Mouse (Mus musculus): ENCODE data around the gene Ttc23l. TPM values are rescaled to one million over a fixed set of nuclear protein-coding genes. Genes with fewer than 3 reads are reported as not detected.
"Not testable (repeated sequence)": the region's sequence is repeated elsewhere in the genome, so short reads cannot be mapped to it uniquely, and the experiment has no call there.

Ttc23l gene
- total RNA-seq (2015; ENCODE audit: low replicate concordance) (not detected in 2 replicates), total RNA-seq (2017; ENCODE audit: low replicate concordance) (not detected in 2 replicates)

DNA sequence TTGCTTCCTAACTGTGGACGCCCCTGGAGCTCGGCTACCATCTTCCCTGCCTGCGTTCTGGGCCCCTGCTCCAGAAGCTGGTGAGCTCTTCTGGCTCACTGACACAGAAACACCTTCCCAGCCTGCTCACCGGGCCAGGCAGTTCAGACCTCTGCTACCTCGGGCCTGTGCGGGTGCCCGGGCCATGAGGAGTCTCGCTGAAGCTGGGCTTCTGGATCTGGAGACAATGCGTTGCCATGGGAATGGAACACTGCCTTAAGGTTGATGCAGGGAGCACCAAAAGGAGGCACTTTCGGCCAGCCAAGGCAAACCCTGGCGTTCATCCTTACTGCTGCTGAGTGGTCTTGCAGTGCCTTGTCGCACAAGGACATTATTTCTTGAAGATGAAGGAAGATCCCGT lies at the start of gene Ttc23l:
Ttc23l (minus strand) TSS at position 204 of the 400 bp plus-strand sequence.
- no peak for ATAC-seq (replicated peaks; ENCODE audit: low FRiP score, poor library complexity, severe bottlenecking)

DNA sequence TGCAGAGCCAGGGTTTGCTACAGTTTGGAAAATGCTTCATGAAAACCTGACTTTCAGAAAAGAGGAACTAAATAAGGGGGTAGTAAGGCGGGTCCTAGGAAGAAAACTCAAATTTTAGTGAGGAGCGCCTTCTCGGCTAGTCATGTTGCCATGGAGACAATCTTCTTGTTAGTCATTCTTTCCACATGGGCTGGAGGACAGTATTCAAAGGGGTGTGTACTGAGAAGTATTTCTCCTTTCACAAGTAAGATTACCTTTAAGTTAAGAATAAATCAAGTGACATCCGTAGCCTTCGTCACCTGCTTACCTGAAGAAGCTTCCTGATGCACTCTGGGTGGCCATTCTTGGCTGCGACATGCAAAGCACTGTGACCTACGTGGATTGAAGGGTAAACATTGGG lies 40.9 kb upstream of the Ttc23l start:
- ATAC-seq (replicated peaks; ENCODE audit: low FRiP score, poor library complexity, severe bottlenecking): no peak

DNA sequence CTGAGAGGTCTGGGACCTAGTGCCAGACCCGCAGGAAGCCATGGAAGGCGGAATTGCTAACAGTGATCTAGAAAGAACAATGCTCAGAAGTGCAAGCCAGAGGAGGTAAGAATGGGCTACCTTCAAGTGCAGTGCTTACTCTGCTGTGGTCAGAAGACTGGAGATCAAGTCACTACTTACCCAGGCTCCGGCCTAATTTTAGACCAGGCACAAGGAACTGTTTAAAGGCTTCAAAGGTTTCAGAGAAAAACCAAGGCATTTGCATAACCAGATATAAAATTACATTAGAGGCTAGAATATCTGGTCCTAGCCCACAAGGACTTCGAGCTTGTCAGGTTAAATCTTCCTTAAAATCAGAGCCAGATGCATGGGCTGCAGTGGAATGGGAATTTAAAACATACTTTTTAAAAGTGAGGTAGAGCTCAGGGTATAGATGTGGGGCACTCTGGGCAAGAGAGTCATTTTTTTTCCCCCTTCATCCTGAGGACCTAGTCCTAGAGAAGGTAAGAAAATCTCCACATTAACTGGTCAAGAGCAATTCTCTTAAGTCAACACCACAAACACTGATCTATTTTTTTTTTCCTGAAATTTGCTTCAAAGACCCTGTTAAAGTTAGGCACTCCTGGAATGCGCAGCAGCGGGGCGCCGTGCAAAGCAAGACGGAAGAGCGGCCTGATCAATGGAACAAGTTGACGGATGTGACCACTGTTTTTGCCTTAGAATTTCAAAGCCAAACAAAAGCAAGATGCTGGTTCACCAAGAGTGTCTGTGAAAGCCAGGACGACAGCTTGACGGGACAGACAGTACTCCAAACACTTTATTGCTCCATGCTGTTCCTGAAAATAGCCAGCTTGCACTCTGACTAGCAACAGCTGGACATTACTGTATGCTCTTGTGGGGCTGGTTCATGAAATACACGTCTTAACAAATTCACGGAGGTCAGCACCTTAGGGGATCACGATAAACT lies 40.1 kb upstream of the Ttc23l start:
- no peak for ATAC-seq (replicated peaks; ENCODE audit: low FRiP score, poor library complexity, severe bottlenecking)

DNA sequence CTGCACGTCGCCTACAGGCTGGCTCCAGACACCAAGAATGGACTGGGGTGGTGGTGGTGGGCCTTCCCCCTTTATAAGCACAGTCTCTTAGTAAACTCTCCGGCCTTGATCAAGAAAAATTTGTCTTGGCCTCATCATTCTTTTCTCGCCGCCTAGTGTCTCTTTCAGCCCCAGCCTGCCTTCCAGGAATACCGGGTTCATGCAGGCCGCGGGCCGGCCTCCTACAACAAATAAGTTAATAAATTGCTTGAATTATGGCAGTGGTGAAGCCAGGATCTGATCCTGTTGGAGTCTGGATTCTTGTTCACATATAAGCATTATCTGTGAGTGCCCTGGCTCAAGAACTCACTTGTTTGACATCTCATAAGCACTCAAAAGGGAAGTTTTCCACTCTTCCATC lies 38.4 kb upstream of the Ttc23l start:
- no peak for ATAC-seq (replicated peaks; ENCODE audit: low FRiP score, poor library complexity, severe bottlenecking)

DNA sequence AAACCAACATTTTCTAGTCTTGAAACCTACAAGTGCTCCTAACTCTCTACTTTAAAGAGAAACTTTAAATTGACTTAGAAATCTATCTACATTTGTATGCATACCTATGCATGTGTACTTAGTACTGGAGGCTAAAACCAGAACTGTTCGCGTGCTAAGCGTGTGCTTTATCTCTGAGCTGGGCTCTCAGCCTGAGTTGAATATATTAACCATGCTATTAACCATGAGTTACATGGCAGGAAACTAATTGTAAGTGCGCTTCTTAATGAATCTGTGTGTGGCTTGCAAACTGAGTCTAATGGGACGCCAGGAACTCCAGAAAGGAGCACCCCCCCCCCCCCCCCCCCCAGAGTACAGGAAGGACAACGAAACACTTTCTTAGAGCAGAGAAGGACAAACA lies 36.9 kb upstream of the Ttc23l start:
- no peak for ATAC-seq (replicated peaks; ENCODE audit: low FRiP score, poor library complexity, severe bottlenecking)

DNA sequence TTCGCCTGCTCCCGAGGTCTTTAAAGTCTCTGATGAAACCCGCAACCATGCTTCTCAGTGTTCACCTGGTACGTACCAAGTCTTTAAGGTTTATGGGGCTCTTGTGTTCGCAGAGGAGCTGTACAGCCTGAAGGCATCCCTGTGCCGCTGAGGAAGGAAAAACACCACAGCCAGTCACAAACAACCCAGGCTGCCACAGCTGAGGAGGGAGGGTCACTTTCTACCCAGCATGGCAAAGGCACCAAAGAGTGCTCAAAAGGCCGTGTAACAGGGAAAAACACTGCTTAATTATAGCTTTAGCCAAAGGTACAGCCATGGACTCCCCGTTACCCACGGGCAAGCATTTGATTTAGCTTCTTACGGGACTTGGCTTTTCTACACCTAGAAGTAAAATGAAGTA lies 36.4 kb upstream of the Ttc23l start:
- ATAC-seq (replicated peaks; ENCODE audit: low FRiP score, poor library complexity, severe bottlenecking): no peak

DNA sequence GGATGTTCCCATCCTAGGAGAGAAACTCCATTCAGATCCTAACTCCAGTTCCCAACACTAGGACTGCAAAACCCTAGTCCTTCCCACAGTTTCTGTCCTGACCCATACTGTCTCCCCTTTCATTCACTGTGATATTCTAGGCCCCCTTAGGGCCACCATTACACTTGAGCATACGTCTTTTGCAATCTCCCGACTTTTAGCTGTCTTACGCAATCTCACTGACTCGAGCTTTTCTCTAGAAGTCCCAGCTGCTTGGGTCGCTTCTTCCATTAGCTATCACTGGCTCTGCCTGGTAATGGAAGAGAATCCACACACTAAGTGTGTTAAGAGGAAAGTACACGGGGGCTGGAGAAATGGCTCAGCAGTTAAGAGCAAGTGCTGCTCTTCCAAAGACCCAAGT lies 34.6 kb upstream of the Ttc23l start:
- no peak for ATAC-seq (replicated peaks; ENCODE audit: low FRiP score, poor library complexity, severe bottlenecking)

DNA sequence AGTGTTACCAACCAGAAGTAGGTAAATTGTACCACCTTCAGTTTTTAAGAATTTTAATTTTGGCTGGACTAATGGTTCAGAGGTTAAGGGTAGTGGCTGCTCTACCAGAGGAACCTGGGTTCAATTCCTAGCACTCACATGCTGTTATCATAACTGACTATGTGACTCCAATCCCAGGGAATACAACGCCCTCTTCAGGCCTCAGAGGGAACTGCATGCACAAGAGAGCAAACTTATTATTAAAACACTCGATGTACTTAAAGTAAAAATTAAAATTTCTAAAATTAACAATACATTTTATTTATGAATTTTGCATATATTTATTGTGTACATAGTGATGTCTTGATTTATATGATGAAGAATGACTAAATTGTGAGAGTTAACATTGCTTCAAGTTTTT lies 28.1 kb upstream of the Ttc23l start:
- ATAC-seq (replicated peaks; ENCODE audit: low FRiP score, poor library complexity, severe bottlenecking): no peak

DNA sequence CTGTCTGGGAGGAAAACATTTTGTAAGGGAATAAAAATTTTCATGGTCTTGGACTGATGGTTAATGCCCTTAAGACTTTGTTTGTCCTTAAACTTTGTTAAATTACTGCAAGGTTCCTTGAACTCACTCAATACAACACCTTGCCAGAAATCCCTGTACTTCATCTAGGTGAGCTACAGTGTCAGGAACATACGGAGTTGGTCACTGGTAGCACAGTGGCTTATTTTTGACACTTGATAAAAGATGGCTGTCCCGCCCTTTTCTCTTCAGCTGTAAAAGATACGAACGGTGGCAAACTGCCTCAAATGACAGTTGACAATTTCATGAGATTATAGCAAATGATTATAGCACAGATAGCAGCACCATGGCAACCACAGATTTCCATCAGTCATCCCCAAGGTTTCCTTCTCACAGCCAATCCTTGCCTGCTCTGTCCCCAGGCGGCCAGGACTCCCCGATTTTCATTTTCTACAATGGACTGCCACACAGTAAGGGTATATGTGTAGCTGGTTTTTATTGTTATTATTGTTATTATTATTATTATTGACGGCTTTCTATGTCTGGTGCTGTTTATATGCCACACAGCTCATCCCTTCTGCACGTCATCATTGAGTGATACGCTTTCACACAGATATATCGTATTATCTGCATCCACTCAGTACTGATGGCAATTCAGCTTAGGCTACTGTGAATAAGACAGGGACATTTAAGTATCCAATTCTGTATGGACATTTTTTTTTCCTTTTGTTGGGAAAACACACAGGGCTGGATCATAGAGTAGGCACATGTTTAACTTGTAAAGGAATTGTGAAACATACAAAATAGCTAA lies 26.1 kb upstream of the Ttc23l start:
- ATAC-seq (replicated peaks; ENCODE audit: low FRiP score, poor library complexity, severe bottlenecking): no peak

DNA sequence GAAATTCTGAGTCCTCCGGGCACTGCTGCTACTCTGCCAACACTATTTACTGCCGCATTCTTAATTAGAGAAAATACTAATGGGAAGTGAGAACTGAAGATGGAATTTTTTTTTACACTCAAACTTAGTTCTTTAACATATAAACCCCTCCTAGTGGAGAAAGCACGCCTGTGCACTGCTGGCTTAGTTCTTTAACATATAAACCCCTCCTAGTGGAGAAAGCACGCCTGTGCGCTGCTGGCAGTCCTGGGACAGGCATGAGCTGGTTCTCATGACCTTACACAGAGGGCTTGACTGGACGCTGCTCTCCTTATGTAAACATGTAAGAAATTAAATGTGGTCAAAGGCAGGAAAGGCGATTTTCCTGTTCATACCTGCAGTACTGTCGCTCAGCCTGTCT lies 24.9 kb upstream of the Ttc23l start:
- no peak for ATAC-seq (replicated peaks; ENCODE audit: low FRiP score, poor library complexity, severe bottlenecking)

DNA sequence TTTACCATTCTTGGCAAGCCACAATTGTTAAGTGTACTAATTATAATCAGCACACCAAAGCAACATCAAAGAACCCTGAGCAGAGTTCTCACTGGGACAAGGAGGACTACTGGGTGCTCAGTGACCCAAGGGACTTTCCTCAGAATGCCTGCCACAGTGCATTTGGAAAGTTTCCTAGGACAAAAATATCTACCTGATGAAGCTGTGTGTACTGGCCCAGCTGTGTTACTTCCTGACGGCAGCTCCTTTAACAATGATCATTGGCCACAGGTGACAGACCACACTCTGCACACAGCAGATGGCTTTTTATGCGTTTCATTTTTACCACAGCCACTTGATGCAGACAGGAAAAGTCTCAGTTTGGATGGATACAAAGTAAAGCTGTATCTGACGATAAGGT lies 20.7 kb upstream of the Ttc23l start:
- no peak for ATAC-seq (replicated peaks; ENCODE audit: low FRiP score, poor library complexity, severe bottlenecking)

DNA sequence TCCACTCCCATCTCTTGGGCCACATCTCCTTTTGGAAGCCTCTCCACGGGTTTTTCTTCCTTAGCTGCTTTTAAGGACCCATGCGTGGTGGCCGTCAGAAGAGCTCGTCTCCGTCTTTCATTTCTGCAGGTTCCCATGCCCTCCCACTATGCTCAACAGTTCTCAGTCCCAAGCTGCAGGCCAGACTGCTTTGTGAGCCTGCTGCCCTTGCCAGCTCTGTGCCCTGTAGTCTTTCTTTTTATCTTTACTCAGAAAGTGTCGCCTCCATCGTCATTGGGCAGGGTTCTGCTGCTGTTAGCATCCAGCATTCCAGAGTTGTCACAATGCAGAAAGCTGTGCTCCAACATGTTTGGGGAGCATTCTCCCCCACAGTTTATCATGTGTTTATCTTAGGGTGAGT lies 8.0 kb upstream of the Ttc23l start:
- no peak for ATAC-seq (replicated peaks; ENCODE audit: low FRiP score, poor library complexity, severe bottlenecking)

DNA sequence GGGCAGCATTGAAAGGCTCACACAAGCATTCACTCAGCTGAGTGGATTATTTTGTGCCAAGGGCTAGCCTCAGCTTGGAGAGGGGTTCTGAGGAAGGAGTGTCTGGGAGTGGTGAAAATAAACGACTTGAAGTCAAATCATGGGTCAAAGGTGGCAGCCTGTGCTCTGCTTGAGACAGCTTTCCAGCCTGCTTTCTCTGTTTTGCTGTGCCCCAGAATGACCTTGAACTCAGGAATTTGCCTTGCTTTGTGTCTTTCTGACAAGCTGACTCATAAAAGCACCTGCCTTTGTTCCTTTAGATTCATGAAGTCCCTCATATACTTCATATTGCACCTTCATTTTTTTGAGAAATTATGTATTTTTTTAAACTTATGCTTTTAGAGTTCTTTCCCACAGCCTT lies 5.7 kb upstream of the Ttc23l start:
- no peak for ATAC-seq (replicated peaks; ENCODE audit: low FRiP score, poor library complexity, severe bottlenecking)

DNA sequence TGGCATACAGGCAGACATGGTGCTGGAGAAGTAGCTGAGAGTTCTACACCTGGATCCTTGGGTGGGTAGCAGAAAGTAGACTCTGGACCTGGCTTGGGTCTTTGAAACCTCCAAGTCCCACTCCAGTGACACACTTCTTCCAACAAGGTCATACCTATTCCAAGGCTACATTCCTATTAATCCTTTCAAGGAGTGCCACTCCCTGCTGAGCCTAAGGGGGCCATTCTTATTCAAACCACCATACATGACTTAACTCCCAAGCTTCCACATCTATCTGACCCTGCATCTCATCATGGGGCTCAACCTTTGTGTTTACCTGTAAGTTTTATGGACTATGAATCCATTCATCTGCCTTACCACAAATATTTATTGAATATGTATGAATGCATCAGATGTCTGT lies 3.8 kb upstream of the Ttc23l start:
- no peak for ATAC-seq (replicated peaks; ENCODE audit: low FRiP score, poor library complexity, severe bottlenecking)

DNA sequence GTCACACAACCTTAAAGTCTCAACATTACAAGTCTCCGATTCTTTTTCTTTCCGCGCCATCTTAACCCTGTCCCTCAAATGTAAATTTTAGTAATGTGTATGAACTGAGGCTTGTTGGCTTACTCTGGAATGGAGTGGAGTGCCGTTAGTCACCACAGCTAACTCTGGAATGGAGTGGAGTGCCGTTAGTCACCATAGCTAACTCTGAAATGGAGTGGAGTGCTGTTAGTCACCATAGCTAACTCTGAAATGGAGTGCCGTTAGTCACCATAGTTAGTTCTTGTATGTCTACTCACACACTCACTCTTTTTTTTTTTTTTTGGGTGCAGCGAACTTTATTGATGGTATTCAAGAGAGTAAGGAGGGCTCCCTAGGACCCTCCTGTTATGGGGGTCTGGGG lies 1.5 kb upstream of the Ttc23l start:
- no peak for ATAC-seq (replicated peaks; ENCODE audit: low FRiP score, poor library complexity, severe bottlenecking)

DNA sequence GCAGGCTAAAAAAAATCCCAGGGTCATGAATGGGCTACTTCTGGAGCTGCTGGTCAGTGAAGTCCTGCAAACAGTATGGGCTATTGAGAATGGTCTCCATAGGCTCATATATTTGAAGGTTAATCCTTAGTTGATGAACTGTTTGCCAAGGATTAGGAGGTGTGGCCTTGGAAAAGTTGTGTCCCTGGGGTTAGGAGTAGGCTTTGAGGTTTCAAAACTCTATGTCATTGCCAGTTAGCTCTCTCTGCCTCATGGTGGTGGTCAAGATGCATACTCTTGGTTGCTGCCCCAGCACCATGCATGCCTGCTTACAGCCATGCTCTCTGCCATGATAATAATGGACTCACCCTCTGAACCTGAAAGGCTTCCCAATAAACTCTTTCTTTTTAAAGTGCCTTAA lies 4.1 kb downstream of the Ttc23l start:
- no peak for ATAC-seq (replicated peaks; ENCODE audit: low FRiP score, poor library complexity, severe bottlenecking)

DNA sequence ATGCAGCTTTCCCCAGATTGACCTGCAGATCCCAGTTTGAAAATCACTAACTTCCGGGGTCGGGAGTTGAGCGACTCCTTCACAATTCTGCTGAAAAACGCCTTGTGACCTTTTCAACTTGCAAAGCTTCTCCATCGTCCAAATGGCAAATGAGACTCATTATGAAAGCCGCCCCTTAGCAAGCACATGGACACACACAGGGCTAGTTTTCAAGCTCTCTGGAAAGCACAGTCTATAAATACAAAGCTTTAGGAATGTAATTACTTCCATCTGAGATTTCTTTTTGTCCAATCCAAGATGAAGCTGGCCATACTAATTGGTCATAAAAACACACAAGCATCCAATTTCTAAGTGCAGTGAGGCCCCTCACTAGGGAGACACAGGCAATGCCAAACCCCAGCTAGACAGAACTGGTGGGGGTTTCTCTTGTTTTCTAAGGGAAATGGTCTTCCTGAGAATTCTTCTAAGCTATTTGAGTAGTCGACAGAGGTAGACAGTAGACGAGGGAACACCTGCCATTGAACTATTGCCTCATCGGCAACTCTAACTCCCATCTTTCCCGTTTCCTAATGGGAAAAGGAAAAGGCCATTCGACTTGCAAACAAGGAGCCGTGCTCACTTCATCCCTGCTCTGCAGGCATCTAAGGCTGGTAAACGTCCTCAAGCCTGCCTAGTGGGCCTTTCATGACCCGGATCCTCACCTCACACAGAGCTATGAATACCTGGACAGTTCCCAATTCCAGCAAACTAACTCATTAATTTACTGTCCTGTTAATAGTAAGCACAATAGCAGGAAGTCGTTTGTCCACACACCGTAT lies 18.0 kb downstream of the Ttc23l start:
- no peak for ATAC-seq (replicated peaks; ENCODE audit: low FRiP score, poor library complexity, severe bottlenecking)

DNA sequence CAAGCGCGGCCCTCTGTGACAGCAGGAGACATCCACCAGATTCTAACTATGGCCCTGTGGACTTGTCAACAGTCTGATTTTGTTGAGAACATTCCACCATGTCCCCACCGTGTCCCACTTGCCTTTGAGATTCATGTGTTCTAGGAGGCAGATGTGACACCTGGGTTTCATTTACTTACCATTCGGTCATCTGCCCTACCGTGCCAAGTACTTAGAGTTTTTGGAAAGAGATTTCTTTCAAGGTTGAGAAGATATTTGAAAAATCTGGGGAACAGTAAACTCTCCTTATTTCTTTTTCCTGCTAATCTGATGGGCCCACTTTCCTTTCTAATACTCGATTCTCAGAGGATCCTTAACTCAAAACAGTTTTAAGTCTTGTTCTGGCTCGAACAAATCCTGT lies 22.5 kb downstream of the Ttc23l start:
- no peak for ATAC-seq (replicated peaks; ENCODE audit: low FRiP score, poor library complexity, severe bottlenecking)

DNA sequence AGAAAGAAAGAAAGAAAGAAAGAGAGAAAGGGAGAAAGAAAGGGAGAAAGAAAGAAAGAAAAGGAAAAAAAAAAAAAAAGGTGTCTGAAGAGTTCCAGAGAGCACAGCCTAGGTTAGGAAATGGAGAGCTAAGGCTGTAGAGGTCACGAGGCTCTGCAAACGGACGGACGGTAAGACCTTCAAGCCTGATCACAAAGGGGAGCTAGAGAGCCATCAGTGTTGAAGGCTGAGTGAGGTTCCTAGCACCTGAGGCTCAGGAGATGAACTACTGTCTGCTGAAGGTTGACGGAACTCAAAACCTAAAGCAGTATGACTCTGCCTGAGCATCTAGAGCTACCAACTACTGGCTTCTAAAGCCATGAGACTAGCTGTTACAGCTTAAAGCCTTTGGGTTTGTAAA lies 23.9 kb downstream of the Ttc23l start:
- no peak for ATAC-seq (replicated peaks; ENCODE audit: low FRiP score, poor library complexity, severe bottlenecking)

DNA sequence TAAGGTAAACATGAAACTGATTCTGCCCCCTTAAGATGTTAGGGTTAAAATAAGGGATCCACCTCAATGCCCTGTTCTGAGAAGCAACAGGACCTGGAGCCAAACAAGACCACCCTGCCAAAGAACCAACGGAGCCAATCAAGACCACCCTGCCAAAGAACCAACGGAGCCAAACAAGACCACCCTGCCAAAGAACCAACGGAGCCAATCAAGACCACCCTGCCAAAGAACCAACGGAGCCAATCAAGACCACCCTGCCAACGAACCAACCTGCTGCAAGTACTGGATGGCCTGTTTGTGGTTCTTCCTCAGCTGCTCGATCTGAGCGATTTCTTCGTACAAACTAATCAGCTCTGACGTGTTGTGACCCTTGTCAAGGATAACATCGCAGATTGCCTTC lies 25.1 kb downstream of the Ttc23l start:
- not testable (repeated sequence) for ATAC-seq (replicated peaks; ENCODE audit: low FRiP score, poor library complexity, severe bottlenecking)

Measured in erythroblast, adult 5-6 weeks (primary cell).